In genomic region chr2:160044184-160044583, GRCm38 (mm10) we compare ENCODE assay signal across 20 mouse cellular contexts.
DNase-seq lines count a peak whose midpoint lies in the region; ATAC-seq and TF ChIP-seq lines count a peak whose summit lies in the region.
"Had no signal": no experiment of that assay in that cellular context is flagged by ENCODE, and none has a peak within 500 bp of the region (broad histone marks: within the 10 kb centered on the region; RNA-seq: fewer than 3 reads in every experiment).

No protein-coding gene starts in this region.

- no peaks in the 10 kb centered on the region for H3K4me1 ChIP-seq in heart, embryonic 11.5 days (ENCODE audit: control insufficient read depth, insufficient read depth, low read length)
- peaks cover 2 to 8% of the 10 kb centered on the region in 2 experiments; a peak in 2 of 4 replicates for H3K4me1 ChIP-seq in heart, embryonic 14.5 days (ENCODE audit: control insufficient read depth in 2 of 2, insufficient read depth in 2 of 2, low read length in 2 of 2)
- 0 out of 2 replicates have a peak, but pooled peaks cover 3% of the 10 kb centered on the region for H3K4me1 ChIP-seq in limb, embryonic 13.5 days
- 0 out of 2 replicates have a peak, but pooled peaks cover 2% of the 10 kb centered on the region for H3K4me1 ChIP-seq in forebrain, embryonic 11.5 days (replicated peaks; ENCODE audit: control insufficient read depth, insufficient read depth, low read length)
- H3K4me1 ChIP-seq: intestine, embryonic 15.5 days had no signal

- H3K36me3 ChIP-seq in heart, embryonic 11.5 days (ENCODE audit: control insufficient read depth, insufficient read depth, low read length), result no peaks in the 10 kb centered on the region
- no peaks in the 10 kb centered on the region for H3K36me3 ChIP-seq in heart, embryonic 14.5 days (ENCODE audit: control insufficient read depth, insufficient read depth, low read length)
- H3K36me3 ChIP-seq in limb, embryonic 13.5 days, result no peaks in the 10 kb centered on the region
- H3K36me3 ChIP-seq in forebrain, embryonic 11.5 days (ENCODE audit: control insufficient read depth, insufficient read depth, low read length), result no peaks in the 10 kb centered on the region
- H3K36me3 ChIP-seq: forebrain, embryonic 12.5 days; G1E; intestine, embryonic 15.5 days; midbrain, embryonic 10.5 days had no signal

- ATAC-seq in heart, embryonic 11.5 days (replicated peaks; ENCODE audit: insufficient number of reproducible peaks, low FRiP score, low TSS enrichment), result no peak
- peak; percentile 59; the same call in 1 of the 2 replicates for ATAC-seq in heart, embryonic 14.5 days (ENCODE audit: insufficient number of reproducible peaks, insufficient read depth, low FRiP score, low read depth)
- ATAC-seq in limb, embryonic 13.5 days (ENCODE audit: low FRiP score, low read depth), result peak; percentile 28; the same call in 1 of the 2 replicates
- no peak for ATAC-seq in forebrain, embryonic 11.5 days (replicated peaks; ENCODE audit: low FRiP score)
- ATAC-seq: intestine, embryonic 15.5 days had no signal

- WGBS in heart, embryonic 11.5 days (ENCODE audit: insufficient replicate concordance), result 56% methylated on average over 2 of the region's 2 CpGs
- WGBS in heart, embryonic 14.5 days, result 36% methylated on average over 2 of the region's 2 CpGs
- 80% methylated on average over 2 of the region's 2 CpGs for WGBS in limb, embryonic 13.5 days
- 90% methylated on average over 2 of the region's 2 CpGs for WGBS in forebrain, embryonic 11.5 days

- H3K9me3 ChIP-seq in heart, embryonic 11.5 days (replicated peaks; ENCODE audit: control insufficient read depth, low read length), result no peaks in the 10 kb centered on the region
- H3K9me3 ChIP-seq in heart, embryonic 14.5 days (ENCODE audit: control insufficient read depth, low read length), result no peaks in the 10 kb centered on the region
- H3K9me3 ChIP-seq in limb, embryonic 13.5 days, result no peaks in the 10 kb centered on the region
- H3K9me3 ChIP-seq in forebrain, embryonic 11.5 days (ENCODE audit: control insufficient read depth, low read length), result no peaks in the 10 kb centered on the region
- H3K9me3 ChIP-seq: forebrain, embryonic 12.5 days; intestine, embryonic 15.5 days; midbrain, embryonic 10.5 days had no signal

- no peak overlapping the region for H3K27ac ChIP-seq in heart, embryonic 11.5 days (ENCODE audit: low read depth, low read length)
- peak overlapping the region; percentile 77 for H3K27ac ChIP-seq in gastrocnemius, adult 2 months
- H3K27ac ChIP-seq in heart, embryonic 14.5 days (replicated peaks in 1 of 2; ENCODE audit: control insufficient read depth in 1 of 2, insufficient read depth in 1 of 2, low read depth in 2 of 2, low read length in 2 of 2), result no peak overlapping the region
- no peak overlapping the region for H3K27ac ChIP-seq in limb, embryonic 13.5 days
- no peak overlapping the region for H3K27ac ChIP-seq in forebrain, embryonic 11.5 days (ENCODE audit: low read depth, low read length)
- H3K27ac ChIP-seq: forebrain, embryonic 12.5 days; hindbrain, embryonic 14.5 days; intestine, embryonic 15.5 days; midbrain, embryonic 10.5 days had no signal

- H3K4me3 ChIP-seq in heart, embryonic 11.5 days (ENCODE audit: low read depth, low read length), result no peak overlapping the region
- no peak overlapping the region for H3K4me3 ChIP-seq in gastrocnemius, adult 2 months
- no peak overlapping the region for H3K4me3 ChIP-seq in heart, embryonic 14.5 days (ENCODE audit: control insufficient read depth in 1 of 2, insufficient read depth in 1 of 2, low read depth in 1 of 2, low read length in 2 of 2)
- H3K4me3 ChIP-seq in limb, embryonic 13.5 days, result no peak overlapping the region
- H3K4me3 ChIP-seq in forebrain, embryonic 11.5 days (ENCODE audit: low read depth, low read length), result no peak overlapping the region
- H3K4me3 ChIP-seq: forebrain, embryonic 12.5 days; intestine, embryonic 15.5 days; midbrain, embryonic 10.5 days had no signal

- TF ChIP-seq CTCF in gastrocnemius, adult 2 months (IDR thresholded peaks at IDR 0.05), result no peak

- DNase-seq in heart, adult 18-20 months, result peak; percentile 49 to 65
- peak; percentile 90 for DNase-seq in gastrocnemius, adult 2 months
- DNase-seq in c-Kit-positive CD71-positive TER-119-positive erythroid progenitor cells, embryonic 14.5 days (ENCODE audit: low spot score), result no peak
- DNase-seq in forebrain, embryonic 11.5 days (ENCODE audit: low spot score), result no peak
- no peak for DNase-seq in left cerebral cortex, postnatal 25 days (ENCODE audit: low spot score in 2 of 2)
- DNase-seq: adrenal gland, postnatal 25 days; cerebellum, adult 18-20 months; cerebellum, postnatal 25 days; embryo, embryonic 11 days; kidney, postnatal 36 days; lung, adult 2 months; thymus, postnatal 14 days had no signal

- no peak overlapping the region for H3K4me2 ChIP-seq in heart, embryonic 11.5 days
- H3K4me2 ChIP-seq in heart, embryonic 14.5 days (ENCODE audit: low read length), result no peak overlapping the region
- no peak overlapping the region for H3K4me2 ChIP-seq in limb, embryonic 13.5 days (replicated peaks)
- H3K4me2 ChIP-seq in forebrain, embryonic 11.5 days (ENCODE audit: low read depth, low read length, severe bottlenecking), result no peak overlapping the region
- H3K4me2 ChIP-seq: forebrain, embryonic 12.5 days; hindbrain, embryonic 14.5 days; intestine, embryonic 15.5 days had no signal

- no peaks in the 10 kb centered on the region for H3K27me3 ChIP-seq in heart, embryonic 11.5 days (ENCODE audit: control insufficient read depth, insufficient read depth, low read length)
- H3K27me3 ChIP-seq in heart, embryonic 14.5 days (ENCODE audit: control insufficient read depth, insufficient read depth, low read length), result no peaks in the 10 kb centered on the region
- H3K27me3 ChIP-seq in limb, embryonic 13.5 days, result peaks cover 5% of the 10 kb centered on the region; the same call in 1 of the 2 replicates
- H3K27me3 ChIP-seq in forebrain, embryonic 11.5 days (ENCODE audit: control insufficient read depth, insufficient read depth, low read length), result no peaks in the 10 kb centered on the region
- H3K27me3 ChIP-seq: forebrain, embryonic 12.5 days; intestine, embryonic 15.5 days had no signal

- intact Hi-C loops in gastrocnemius, adult 2 months (cut with DNase I), result no loop called here
- intact Hi-C loops in left cerebral cortex, postnatal 25 days (cut with DNase I), result no loop called here

- no peak overlapping the region for H3K9ac ChIP-seq in heart, embryonic 11.5 days (ENCODE audit: low read depth, low read length)
- no peak overlapping the region for H3K9ac ChIP-seq in heart, embryonic 14.5 days (ENCODE audit: low read length)
- no peak overlapping the region for H3K9ac ChIP-seq in limb, embryonic 13.5 days
- H3K9ac ChIP-seq in forebrain, embryonic 11.5 days (ENCODE audit: low read length), result no peak overlapping the region
- H3K9ac ChIP-seq: forebrain, embryonic 12.5 days; hindbrain, embryonic 14.5 days; intestine, embryonic 15.5 days had no signal

Comparison
In these comparisons a context has a peak if more than half of its experiments do, and no peak if none do; other contexts are left out.
1. ATAC-seq: peak in heart, embryonic 14.5 days (single experiment) and limb, embryonic 13.5 days (single experiment); none in heart, embryonic 11.5 days (single experiment) and forebrain, embryonic 11.5 days (single experiment).
2. DNase-seq: peak in heart, adult 18-20 months (2 of 2) and gastrocnemius, adult 2 months (single experiment); none in c-Kit-positive CD71-positive TER-119-positive erythroid progenitor cells, embryonic 14.5 days (single experiment), forebrain, embryonic 11.5 days (single experiment) and left cerebral cortex, postnatal 25 days (0 of 2).